Mouse (Mus musculus) neutrophil, adult 5-6 weeks (primary cell): ENCODE results near the gene Hspa14. TPM values are rescaled to one million over a fixed set of nuclear protein-coding genes. Genes with fewer than 3 reads are reported as not detected.

ENCODE experiments used
- ATAC-seq: fragments of 151-379, 151-347 bp; 2 replicates; pipeline ENCODE4 v1.8.0; 2017; ENCODE audit warnings: mild to moderate bottlenecking, moderate TSS enrichment; ENCODE audit not compliant: insufficient number of reproducible peaks, poor library complexity, low FRiP score, severe bottlenecking; ENCODE audit errors: extremely low read depth
- total RNA-seq: library from RNA; stranded (forward); fragments of 200-1000 nt; gene quantifications from 2 replicates; pipeline ENCODE4 v1.2.3, GENCODE M21; 2017

Gene Hspa14
- total RNA-seq = 100 and 108 TPM in 2 replicates

DNA sequence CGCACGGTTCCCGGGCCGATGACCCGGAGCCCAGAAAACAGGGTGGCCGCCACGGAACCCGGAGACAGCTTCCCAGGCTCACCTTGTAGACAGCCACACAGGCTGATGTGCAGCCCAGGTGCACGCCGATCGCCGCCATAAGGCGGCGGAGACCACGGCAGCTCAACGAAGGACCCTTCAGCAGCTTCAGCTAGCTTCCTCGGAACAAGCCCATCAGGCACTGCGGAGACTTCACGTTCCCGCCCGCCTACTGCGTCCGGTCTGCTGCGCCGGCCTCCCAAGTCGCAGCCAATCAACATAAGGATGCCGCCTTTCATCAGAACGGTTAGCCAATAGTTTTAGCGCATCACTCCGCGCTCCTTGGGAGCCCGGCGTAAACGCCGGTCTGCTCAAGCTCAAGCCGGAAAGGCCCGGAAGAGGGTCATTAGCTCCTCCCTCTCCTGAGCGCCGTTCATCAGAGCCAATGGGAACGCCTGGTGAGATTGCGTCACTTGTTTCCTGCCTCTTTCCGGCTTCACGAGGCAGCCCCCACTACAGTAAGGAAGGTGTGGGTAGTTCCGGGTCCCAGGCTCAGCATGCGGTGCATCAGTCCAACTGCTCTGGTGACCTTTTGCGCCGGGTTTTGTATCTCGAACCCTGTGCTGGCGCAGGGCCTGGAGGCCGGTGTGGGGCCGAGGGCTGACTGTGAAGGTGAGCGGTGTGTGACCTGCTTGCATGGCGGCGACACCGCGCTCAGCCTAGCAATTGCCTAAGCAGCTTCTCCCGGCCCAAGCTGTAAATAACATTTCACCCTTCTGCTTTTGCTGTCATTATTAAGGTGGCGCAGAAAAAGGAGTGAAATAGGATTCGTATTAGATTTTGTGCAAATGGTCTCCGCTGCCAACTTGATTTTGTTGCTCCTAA lies at the start of gene Hspa14, which contains the start of the genes Gm45902 and Cdnf:
TSS of gene Hspa14 (minus strand) at position 263 of the 903 bp plus-strand sequence.
TSS of gene Gm45902 (minus strand) at position 239 of the 903 bp plus-strand sequence.
TSS of gene Cdnf (plus strand) at position 479 of the 903 bp plus-strand sequence.
- ATAC-seq = peak; percentile 94

DNA sequence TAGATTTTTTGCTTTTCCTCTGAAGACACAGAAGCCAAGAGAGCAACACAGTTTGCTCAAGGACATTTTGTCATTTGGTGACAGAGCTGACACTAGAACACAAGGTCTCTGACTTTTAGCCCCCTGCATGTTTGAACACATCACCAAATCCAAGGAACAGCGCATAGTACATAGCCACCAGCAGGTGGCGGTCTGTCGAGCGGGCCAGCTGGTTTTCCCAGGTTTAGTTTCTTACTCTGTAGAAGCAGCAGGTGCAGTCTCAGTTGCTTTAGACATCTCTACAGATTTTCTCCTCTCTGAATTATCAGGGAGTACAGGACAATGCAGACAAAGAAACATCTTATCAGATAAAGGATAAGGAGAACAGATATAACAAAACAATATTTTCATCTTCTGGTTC lies 34.0 kb upstream of the Hspa14 start:
- ATAC-seq = peak; percentile 78; the same call in 1 of the 2 replicates

GRCm38 (mm10) chr2:3546055-3546454 lies 33.4 kb upstream of the Hspa14 start:
- ATAC-seq = no peak

DNA sequence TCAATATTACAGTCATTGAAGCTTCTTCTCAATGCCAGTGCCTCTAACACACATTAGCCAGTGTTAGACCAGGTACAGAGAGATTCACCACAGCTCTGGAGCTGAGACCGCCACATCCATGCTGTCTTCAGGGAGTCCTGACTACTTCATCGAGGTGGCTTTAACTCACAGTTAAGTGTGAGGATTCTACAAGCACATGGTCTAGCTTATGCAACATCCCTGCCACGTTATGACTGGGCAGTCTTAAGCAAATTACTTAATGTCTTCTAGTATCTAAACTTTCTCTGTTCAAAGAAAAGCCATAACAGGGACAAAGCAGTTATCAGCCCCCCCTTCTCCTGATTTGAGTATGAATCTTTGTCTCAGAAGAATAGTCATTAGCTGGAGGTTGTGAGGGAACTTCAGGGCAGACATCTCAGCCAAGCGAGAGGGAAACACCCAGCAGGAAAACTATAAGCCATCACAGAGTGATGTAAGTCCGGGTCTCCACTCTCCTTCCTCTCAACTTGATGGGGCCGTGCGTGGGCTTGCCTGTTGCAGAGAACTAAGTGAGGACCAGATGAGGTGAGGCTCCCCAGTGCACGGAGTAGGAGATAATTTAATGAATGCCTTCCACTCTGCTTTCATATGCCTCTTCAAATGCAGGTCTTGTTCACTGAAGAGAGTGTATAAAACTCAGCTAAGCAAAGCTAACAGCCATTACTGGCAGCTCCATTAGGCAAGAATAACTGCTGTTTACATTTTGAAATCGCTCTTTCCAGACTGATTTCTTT lies 28.9 kb upstream of the Hspa14 start:
- no peak for ATAC-seq

DNA sequence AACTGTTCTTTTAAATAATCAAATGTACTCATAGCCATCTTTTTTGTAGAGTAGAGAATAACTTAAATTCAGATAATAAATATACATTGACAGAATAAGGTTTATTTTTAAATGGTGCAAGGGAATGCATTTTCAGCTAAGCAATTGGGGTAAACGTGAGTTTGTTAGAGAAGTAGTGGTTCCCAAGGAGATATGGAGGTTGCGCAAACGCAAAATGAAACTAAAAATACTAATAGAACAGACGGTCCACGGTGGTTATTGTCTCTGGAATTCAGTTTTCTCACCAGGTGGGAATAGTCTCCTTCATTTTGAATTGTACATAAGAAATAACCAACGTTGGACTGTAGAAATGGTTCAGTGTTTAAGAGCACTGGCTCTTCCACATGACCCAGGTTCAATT lies 13.7 kb upstream of the Hspa14 start:
- ATAC-seq = no peak

GRCm38 (mm10) chr2:3522558-3522957 lies 9.9 kb upstream of the Hspa14 start:
- ATAC-seq = no peak

- ATAC-seq = no peak
These were observed 538 bp downstream of the Hspa14 start for GRCm38 (mm10) chr2:3512076-3512475.

DNA sequence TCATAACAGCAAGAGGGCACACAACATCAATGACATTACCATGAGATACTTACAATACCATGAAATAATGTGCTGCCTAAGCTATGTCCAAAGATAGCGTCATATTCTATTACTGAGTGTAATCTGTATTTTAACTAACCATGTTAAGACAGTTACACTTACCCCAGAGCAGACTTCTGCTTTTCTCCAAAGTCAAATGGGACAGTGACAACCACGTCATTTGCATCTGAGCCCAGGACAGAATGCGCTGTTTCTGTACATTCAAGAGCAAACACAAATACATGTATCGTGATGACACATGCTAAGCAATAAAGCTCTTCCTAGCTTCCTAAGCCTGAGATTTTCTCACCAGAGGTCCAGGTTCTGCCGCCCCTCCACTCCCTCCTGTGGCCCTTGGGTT lies 11.7 kb downstream of the Hspa14 start:
- peak; percentile 67 for ATAC-seq

DNA sequence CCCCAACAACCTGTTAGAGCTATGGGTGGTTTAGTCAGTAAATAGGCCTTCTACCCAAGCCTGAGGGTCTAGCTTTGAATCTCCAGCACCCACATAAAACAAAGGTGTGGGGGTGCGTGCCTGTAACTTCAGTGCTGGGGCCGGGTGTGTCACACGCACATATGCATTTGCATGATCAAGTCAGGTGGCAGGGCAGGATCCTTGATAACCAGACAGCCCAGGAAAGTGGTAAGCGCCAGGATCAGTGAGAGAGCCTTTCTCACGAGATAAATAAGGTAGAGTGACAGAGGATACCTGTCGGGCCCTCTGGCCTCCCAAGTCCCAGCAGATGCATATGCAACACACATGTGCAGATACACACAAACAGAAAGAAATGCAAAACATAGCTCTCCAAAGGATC lies 13.1 kb downstream of the Hspa14 start:
- no peak for ATAC-seq

DNA sequence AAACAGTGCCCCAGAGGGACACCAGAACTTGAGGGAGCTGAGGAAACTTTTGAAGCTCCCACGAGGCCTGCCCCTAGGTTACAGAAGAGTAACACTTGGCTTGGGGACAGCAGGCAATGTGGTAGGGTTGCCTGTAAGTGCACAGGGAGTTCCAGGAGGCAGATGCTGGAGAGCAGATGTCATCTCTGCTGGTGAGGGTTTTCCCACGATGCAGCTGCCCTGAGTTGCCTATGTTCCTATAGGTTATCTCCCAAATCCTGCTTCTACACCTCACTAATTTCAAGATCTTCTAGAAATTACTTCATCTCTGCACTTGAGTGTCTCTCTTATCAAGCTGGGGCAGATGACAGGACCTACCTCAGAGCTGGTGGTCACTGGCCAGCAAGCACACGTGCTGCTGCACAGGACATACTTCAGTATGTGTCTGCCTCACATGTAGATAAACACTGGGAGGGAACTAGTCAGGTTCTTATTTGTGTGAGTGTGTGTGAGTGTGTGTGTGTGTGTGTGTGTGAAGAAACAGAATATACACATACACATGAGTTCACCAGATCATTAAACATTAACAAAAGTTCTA lies 18.7 kb downstream of the Hspa14 start:
- no peak for ATAC-seq

- ATAC-seq = no peak
These were observed 22.8 kb downstream of the Hspa14 start for GRCm38 (mm10) chr2:3489816-3490215.

GRCm38 (mm10) chr2:3480239-3480638 lies 32.4 kb downstream of the Hspa14 start:
- no peak for ATAC-seq

DNA sequence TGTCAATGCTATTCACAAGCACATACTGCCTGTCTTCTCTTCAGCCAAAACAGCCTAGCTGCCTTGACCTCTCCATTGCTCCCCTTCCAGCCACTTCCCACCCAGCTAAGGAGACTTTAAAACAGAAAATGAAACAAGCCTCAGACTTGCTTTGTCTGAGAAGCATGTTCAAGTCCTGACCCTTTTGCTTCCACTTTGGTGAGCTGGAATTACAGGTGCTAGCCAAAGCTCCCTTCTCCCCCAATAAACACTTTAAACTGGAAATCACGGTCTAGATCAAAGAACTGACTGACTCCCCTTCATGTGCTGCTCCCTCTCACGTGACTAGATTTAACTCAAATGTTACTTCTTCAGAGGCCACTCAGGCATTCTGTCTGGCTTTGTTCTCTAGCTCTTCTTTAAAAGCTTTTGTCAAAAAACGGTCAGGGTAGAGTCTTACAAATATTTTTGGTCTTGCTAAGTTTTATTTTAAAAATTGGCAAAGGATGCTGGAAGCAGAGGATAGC lies 36.8 kb downstream of the Hspa14 start:
- no peak for ATAC-seq

DNA sequence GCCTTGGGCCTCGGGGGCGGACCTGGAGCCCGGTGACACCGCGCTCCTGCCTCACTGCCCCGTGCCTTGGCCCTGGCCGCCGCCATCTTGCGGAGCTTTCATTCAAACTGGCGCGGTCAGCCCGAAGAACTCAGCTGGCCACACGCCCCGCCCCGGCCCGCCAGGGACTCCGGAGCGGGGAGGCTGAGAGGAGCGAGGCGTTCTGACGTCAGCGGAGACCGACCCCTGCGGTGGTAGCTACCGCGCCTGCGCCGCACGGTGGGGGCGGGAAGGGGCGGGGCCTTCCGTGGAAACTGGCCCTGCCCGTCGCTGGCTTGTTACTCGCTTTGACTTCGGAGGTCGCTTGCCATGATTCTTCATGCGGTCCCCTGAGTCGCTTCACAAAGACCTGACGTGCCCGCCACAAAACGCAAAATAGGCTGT lies 37.7 kb downstream of the Hspa14 start, which contains the start of gene Suv39h2:
TSS of gene Suv39h2 (minus strand) at position 171 of the 423 bp plus-strand sequence.
- ATAC-seq = peak; percentile 92

- no peak for ATAC-seq
These were observed 38.2 kb downstream of the Hspa14 start for GRCm38 (mm10) chr2:3474361-3474805.

- ATAC-seq = no peak
These were observed 38.7 kb downstream of the Hspa14 start for GRCm38 (mm10) chr2:3473891-3474290.

GRCm38 (mm10) chr2:3456590-3456989 lies 56.0 kb downstream of the Hspa14 start:
- no peak for ATAC-seq

- no peak for ATAC-seq
These were observed 59.5 kb downstream of the Hspa14 start for GRCm38 (mm10) chr2:3453096-3453495.

DNA sequence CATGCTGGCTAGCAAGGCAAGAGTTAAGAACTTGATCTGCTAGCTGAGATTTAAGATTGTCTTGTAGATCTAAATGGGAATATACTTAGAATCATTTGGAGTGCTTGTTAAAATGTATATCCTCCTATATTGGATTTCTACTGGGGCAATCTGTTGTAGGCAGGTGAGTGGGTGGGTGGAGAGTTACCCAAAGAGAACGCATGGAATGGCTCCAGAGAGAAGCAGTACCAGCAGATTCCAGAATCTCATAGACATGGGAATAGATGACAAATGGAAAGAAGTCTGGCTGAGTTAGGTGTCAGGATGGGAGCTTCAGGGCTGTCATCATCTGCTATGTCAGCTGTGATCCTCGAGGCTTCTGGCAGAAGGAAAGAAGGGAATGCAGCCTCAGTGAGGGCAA lies 63.2 kb downstream of the Hspa14 start:
- ATAC-seq = no peak
